Comparison of ENCODE assay signal across 8 mouse cellular contexts in the genomic region with DNA sequence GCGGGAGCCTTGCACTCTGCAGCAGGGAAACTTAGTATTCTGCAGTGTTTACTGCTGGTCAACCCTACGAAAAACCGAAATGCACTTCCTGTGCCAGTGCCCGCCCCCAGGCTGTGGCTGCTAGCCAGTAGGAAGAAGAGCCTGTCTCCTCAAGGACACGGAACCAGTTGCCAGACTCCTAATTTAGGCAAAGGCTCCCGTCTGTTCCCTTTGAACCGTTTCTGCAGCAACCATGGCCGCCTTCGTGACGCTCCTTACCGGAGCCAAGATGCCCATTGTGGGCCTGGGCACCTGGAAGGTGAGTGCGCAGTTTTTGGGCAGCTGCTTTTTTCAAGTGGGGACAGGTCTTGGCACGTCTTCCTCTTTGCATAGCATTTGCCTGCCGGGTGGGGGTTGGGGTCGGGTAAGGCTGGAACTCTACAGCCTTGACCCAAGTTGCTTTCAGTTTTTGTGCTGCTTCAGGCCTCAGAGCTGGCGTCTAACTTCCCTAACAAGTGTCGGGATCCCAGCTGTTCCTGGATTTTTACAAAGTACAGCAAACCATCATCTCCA. TPM values are rescaled to one million over a fixed set of nuclear protein-coding genes. Genes with fewer than 3 reads are reported as not detected.
DNase-seq lines count a peak whose midpoint lies in the region; TF ChIP-seq lines count a peak whose summit lies in the region.

A gene (plus strand): TSS at position 109 of the 552 bp plus-strand sequence.

- peak within 1 kb of the TSS; percentile 25 for H3K4me3 ChIP-seq in cortical plate, adult 2 months (ENCODE audit: insufficient read depth, low read length)
- H3K4me3 ChIP-seq in left cerebral cortex, adult 2 months: peak within 1 kb of the TSS; percentile 53
- peak within 1 kb of the TSS; percentile 86 for H3K4me3 ChIP-seq in macrophage (ENCODE audit: inconsistent target)

- H3K36me3 ChIP-seq in macrophage (ENCODE audit: inconsistent target): peaks cover 19% of the 10 kb centered on the region

- TF ChIP-seq POLR2A in cortical plate, adult 2 months (IDR thresholded peaks at IDR 0.05; ENCODE audit: extremely low read depth, insufficient read depth, low read length): no peak

- H3K4me1 ChIP-seq in cortical plate, adult 2 months (ENCODE audit: control insufficient read depth, insufficient read depth, low read length): 0 out of 2 replicates have a peak, but pooled peaks cover 2% of the 10 kb centered on the region

- H3K27ac ChIP-seq in cortical plate, adult 2 months (ENCODE audit: insufficient read depth, low read length): 0 out of 2 replicates have a peak within 1 kb of the TSS, but pooled peaks have one; percentile 2
- H3K27ac ChIP-seq in left cerebral cortex, adult 2 months: peak within 1 kb of the TSS; percentile 86
- H3K27ac ChIP-seq in macrophage: peak within 1 kb of the TSS; percentile 77

- TF ChIP-seq CTCF in cortical plate, adult 2 months (IDR thresholded peaks at IDR 0.05; ENCODE audit: extremely low read depth, insufficient read depth, low read length): no peak
- no peak for TF ChIP-seq CTCF in left cerebral cortex, adult 2 months (IDR thresholded peaks at IDR 0.05)

- WGBS in macrophage (ENCODE audit: missing documents): under 1% methylated on average over 17 of the region's 17 CpGs

- peak; percentile 74 for DNase-seq in adipocyte (ENCODE audit: low spot score)
- peak; percentile 73 for DNase-seq in gastrocnemius, postnatal 10 days
- DNase-seq in hindlimb bud, embryonic 11.5 days (ENCODE audit: extremely low spot score, low read depth, low spot score): peak; percentile 12
- DNase-seq in left cerebral cortex, adult 2 months (ENCODE audit: extremely low spot score in 1 of 2, low spot score in 2 of 2): peak; percentile 68 to 76
- peak; percentile 75 to 87 for DNase-seq in right cerebral cortex, adult 2 months (ENCODE audit: low spot score in 2 of 2)
- peak; percentile 19 for DNase-seq in urinary bladder, postnatal 10 days (ENCODE audit: low spot score)

- intact Hi-C loops in left cerebral cortex, adult 2 months (cut with DNase I): no loop called here

- H3K79me2 ChIP-seq in macrophage (ENCODE audit: inconsistent target): peaks cover 32% of the 10 kb centered on the region

RNA-seq across cellular contexts. Expression of the gene that starts here (rescaled TPM):
- 29.7 and 33.2 TPM in 2 replicates for polyA plus RNA-seq in cortical plate, adult 2 months (2012; rRNA removed)
- 10 to 100 TPM; 39.9 to 42.8 TPM for total RNA-seq in gastrocnemius, postnatal 10 days (2021)
- total RNA-seq in left cerebral cortex, adult 2 months (2021): 10 to 100 TPM; 21.0 to 24.2 TPM
- total RNA-seq in macrophage (2018; cell fraction: chromatin; rRNA removed): 100 to 1,000 TPM in 15 of 26 experiments, 10 to 100 TPM in 11; 16.8 to 261 (median 111) TPM
- 10 to 100 TPM; 24.6 to 54.0 (median 39.4) TPM for total RNA-seq in macrophage (2018; cell fraction: cytosol; rRNA removed)
- total RNA-seq in macrophage (2018; cell fraction: nucleus; rRNA removed): 100 to 1,000 TPM in 7 of 26 experiments, 10 to 100 TPM in 19; 14.3 to 142 (median 64.9) TPM
- polyA plus RNA-seq in macrophage (2018): 47.7 to 57.8 TPM (median 55.7 TPM) in 3 replicates

Comparison
In these comparisons a context has a peak if more than half of its experiments do, and no peak if none do; other contexts are left out.
1. Peak in every context shown above with its lines: DNase-seq, H3K4me3 ChIP-seq and H3K27ac ChIP-seq.
2. DNase-seq: peak in every context shown above with its lines; median percentile 81 in right cerebral cortex, adult 2 months; 74 in adipocyte; 73 in gastrocnemius, postnatal 10 days; 72 in left cerebral cortex, adult 2 months; 19 in urinary bladder, postnatal 10 days; 12 in hindlimb bud, embryonic 11.5 days.
3. H3K27ac ChIP-seq: peak in every context shown above with its lines; median percentile 86 in left cerebral cortex, adult 2 months; 77 in macrophage; 2 in cortical plate, adult 2 months.
4. H3K4me3 ChIP-seq: peak in every context shown above with its lines; median percentile 86 in macrophage; 53 in left cerebral cortex, adult 2 months; 25 in cortical plate, adult 2 months.